Mouse (Mus musculus): ENCODE results near the gene Aqp9.

The Aqp9 gene

DNA sequence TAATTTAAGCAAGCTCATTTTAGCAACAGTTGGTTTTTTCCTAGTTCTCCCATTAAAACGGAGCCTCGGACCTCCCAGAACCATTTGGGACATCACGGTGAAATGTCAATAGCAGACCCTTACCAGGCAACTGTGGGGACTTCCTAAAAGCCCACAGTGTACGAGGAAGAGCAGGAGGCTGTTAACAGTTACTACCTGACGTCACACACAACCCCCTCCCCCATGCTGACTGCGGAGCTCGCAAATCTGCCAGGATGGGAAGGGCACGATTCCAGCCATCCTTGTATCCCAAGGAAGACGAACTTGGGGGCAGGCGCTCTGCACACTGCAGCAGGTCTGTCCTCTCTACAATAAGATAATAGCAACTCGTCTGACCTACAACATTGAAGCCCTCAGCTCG lies at the start of gene Aqp9:
Aqp9 (minus strand) TSS at position 172 of the 400 bp plus-strand sequence.
- DNase-seq (ENCODE audit: low read depth, low spot score), result no peak

DNA sequence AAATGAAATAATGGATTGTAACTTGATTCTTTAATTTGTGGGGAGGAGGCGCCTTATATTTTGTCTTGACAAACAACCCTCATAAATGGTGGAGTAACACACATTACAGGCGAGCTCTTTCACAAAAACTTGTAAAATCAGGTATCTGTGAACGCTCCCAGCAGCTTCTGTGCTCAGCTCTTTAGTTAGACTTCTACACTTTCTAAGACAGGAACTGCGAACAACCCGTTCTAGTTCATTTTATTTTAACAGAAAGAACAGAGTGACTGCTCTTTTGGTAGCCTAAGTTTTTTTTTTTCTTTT lies 49.3 kb upstream of the Aqp9 start:
- no peak for DNase-seq (ENCODE audit: low read depth, low spot score)

DNA sequence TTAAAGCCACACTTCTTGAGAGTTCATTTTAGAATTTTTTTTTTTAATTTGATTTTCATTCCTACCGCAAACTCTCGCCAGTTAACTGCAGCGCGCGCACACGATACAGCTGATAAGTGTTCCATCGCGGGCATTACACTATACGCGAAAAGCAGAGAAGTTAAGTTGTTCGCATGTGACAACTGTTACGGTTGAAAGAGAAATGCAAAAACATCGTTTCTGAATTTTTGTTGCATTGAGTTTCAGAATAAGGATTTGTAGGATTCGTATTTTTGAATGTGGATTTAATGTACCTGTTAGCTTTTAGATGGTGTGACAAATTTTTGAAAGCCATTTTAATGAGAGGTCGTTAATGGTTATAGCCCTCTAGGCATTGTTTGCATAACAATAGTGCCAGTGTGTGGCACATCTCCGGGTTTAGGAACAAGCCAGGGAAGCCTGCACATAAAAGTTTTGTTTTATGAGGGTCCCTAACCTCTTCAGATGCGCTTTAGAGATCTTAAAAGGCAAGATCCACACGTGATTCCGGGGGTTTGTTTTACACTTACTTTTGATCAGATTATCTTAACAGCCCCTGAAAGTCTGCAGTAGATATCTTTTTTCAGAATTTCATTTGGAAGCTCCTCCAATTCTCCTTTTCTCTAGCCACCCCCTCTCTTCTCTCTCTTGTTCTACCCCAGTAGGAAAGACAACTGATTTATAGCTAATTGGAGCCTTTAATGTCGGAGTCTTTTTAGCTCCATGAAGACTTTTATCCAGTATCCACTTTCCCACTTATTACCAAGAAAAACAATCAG lies 48.7 kb upstream of the Aqp9 start:
- no peak for DNase-seq (ENCODE audit: low read depth, low spot score)

DNA sequence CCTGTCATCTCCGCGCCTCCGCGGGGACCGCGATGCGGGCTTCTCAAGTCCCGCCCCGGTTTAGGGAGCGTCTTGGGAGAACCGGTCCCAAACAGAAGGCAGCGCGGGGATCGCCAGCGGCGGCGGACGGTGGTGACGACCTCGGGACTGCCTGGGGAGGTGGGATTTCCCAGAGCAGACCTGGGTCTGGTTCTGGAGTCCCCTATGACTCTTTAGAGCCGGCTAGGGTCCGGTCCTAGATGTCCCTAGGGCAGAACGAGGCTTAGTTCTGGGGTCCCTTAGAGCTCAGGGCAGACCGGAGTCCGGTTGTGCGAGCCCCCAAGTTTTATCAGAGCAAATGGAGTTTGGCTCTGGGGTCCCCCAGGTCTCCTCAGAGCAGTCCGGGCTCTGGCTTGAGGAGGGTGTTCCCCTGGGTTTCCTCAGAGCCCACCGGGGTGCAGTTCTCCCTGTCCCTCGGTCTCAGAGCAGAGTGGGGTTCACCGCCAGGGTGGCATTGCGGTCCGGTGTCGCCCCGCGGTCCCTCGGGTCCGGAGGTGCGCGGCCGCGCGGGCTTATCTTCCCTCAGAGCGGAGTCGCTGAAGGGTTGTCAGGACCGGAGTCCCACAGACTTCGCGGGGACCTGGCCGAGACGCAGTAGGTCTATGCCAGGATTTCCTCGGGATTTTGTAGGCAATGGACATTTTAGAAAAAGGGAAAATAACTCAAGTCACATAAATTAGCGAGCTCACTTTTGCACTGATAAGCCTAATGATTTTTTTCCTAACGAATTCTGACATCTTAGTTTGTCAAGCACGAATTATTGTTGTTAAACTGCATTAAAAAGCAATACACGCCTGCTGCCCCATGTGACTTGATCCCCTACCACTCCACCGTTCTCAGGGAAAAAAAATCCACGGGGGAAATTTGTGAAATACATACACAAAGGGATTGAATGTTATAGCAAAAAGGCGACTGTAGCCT lies 47.8 kb upstream of the Aqp9 start:
- DNase-seq (ENCODE audit: low read depth, low spot score), result no peak

DNA sequence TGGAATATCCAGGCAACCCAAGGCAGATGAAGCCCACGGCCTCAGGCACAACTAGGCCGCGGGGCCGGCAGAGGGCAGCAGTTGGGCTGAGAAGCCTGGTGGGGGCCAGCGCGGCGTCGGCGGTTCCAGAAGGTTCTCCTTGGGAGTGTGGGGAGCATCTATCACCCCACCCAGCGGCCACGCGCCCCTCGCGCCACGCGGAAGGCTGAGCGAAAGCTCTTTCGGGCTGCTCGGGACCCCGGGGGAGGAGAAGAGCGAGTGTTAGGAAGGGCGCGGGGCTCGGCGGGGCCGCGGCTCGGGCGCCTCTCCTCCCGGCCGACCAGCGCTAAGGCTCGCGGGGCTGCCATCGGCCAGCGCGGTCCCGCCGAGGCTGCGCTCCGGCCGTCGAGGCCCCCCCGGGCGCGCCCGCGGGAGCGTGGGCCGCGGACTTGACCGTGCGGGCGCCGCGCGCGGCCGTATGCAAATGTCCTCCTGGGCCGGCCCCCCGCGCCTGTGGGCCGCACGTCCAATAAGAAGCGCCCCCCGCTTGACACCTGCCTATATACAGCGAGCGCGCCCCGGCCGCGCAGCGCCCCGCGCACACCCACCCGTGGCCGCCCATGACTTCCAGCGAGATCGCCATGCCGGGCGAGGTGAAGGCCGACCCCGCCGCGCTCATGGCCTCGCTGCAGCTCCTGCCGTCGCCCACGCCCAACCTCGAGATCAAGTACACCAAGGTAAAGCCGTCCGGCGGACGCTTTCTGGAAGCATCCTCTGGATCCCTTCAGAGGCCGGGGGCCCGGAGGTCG lies 47.0 kb upstream of the Aqp9 start, which contains the start of gene Aldh1a2:
Aldh1a2 (plus strand) TSS at position 542 of the 788 bp plus-strand sequence.
- DNase-seq (ENCODE audit: low read depth, low spot score), result no peak

DNA sequence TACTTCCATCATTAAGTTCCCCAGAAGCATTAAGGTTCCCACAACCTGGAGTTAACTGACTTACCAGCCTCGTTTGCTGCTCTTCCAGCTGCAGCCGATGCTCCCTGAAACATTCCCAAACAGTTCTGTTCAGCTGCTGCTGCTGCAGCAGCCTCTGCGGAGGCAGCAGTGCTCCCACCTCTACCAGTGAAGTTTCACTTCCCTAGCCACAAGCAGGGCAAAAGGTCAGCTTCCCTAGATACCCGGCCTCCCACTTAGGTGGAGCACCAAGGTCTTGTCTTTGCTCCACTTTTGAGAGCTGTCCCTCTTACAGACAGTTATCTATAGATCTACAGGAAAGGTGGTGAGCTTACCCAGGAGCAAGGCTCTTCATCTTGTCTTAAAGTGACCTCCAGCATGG lies 45.2 kb upstream of the Aqp9 start:
- peak; percentile 60 for DNase-seq (ENCODE audit: low read depth, low spot score)

DNA sequence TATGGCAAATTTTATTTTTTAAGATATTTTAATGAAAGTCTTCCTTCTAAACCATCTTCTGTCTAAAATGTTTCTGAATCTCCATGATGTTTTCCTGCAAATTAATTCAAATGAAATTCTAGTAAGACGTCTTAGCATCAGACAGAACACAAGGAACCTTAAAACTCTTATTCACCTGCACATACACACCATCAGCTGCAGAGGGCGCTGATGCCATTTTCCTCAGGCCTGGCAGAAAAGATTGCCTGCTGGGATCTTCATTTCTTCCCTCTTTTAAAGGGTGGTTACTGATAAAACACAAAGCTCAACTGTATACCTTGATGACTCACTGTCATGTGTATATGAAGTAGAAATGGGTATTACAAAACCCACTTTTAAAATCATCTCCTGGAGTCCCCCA lies 42.4 kb upstream of the Aqp9 start:
- peak; percentile 55 for DNase-seq (ENCODE audit: low read depth, low spot score)

DNA sequence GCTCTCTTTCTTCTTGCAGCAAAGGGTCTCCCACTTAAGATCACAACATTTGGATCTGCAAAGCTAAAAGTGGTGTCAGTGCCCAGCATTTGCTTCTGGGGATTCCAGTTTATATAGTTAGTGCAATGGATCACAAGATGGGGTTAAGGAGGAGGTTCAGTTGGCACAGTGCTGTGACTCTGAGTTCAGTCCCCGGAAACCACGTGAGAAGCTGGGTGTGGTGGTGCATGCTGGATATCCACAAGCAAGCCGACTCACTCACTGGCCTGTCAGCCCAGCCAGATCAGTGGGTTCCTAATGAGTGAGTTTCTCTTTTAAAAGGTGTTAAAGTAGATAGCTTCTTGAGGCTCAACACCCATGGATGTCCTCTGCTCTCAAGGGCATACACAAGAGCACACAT lies 40.8 kb upstream of the Aqp9 start:
- no peak for DNase-seq (ENCODE audit: low read depth, low spot score)

DNA sequence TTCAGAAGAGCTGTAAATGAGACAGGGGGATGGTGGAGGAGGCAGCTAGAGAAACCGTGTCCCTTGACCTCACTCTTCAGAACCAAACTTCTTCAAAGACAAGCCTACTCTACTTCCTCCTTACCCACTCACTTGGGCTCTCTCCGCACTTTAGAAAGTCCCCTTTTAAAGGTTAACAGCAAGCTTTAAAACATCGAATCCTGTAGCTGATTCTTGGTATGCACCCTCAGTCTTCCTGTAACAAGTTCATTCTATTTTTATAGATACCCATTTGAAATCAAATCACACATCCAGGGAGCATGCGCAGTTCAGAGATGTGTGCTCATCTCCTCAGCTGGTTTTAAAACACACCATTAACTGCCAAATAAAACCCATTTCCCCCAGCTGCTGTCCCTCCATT lies 33.8 kb upstream of the Aqp9 start:
- DNase-seq (ENCODE audit: low read depth, low spot score), result no peak

DNA sequence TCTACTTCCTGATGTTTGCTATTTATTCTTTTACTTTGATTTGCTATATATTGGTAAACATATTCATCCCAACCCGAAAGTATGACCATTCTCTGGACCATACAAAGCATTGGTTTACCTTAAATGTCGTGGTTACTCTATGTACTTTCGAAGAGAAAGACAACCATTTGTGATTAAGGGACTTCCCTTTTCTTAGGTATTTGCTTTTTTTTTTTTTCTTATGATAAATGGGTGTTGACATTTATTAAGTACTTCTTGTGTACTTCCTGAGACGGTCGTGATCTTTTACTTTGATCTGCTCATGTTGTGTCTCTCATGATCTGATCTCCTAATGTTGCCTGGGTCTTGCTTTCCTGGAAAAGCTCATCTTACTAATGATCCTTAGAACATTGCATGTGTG lies 30.3 kb upstream of the Aqp9 start:
- no peak for DNase-seq (ENCODE audit: low read depth, low spot score)

DNA sequence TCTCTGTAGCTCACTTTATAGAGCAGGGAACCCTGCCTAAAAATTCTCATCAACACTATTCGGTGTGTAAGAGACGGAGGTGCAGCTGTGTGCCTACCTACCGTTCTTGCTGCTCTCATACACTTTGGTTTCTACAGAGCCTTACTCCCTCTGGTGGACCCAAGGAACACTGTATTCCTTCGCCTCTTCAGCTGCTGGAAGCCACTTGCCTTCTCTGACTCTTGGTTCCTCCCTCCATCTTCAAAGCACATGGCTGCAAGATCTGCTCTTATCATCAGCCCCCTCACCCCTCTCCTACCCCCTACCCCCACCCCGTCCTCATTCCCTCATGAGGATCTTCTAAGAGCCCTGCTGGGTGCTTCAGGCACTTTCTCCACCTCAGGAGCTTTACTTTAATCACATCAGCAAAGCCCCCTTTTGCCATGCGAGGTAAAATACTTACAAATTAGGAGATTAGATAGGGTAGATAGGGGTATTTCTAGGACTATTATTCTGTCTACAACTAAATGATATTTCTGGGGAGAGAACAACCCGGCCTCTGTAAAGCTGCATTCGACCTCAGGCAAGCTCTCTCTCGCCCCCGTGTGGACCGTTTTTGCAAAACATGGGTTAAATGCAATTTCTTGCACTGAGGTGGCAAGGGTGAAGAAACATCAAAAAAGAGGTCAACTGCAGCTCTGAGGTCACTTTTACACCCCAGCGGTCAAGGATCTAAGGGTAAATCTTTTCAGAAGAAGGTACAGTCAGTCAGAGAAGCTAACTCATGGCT lies 20.3 kb upstream of the Aqp9 start:
- DNase-seq (ENCODE audit: low read depth, low spot score), result peak; percentile 71

DNA sequence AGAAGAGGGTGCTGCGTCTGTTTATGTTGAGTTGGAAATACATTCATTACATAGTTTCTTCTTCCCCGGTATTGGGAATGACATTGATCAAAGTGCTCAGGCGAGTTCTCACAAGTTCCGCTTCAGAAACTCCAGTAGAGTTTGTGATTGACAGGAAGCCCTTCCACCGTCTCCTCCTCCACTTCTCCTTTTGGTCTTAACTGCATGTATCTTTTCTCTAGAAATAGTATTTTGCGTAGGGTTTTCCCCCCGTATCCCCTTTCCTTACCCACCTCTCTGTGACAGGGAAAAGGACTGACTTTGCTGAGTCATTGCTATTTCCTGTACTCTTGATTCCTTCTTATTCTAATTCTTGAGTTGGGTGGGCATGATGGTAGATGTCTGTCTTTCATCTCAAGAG lies 18.9 kb upstream of the Aqp9 start:
- peak; percentile 6 for DNase-seq (ENCODE audit: low read depth, low spot score)

DNA sequence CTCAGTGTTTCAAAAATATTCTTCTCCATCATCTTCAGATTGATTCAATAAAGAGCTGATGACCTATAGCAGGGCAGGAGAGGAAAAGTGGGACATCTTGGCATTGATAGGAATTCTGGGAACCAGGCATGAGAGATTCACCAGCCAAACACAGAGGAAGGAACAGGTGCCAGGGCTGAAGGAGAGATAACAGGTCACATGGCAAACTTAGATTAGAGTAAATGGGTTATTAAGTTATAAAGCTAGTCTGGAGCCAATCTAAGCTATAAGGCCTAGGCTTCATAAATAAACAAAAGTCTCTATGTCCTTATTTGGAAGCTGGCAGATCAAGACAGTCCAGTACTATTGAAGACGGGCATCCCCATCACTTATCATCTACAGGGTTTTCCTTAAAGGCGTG lies 17.3 kb upstream of the Aqp9 start:
- no peak for DNase-seq (ENCODE audit: low read depth, low spot score)

DNA sequence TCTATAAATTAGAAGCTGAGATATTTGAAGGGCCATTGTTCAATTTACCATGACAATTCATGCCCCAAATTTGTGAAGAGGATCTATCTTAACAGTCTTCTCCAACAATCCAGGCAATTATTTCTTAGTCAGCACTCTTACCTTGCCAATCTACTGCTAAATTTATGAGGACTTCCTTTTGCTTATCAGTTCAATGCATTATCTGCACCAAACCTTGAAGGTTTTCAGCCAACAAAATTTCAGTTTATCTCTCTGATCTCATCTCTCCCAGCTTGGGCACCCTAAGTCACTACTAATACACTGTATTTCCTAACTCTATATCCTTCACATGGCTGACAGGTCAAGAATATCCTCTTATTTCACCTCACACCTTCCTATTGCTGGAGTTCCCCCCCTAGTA lies 16.8 kb upstream of the Aqp9 start:
- DNase-seq (ENCODE audit: low read depth, low spot score), result no peak

DNA sequence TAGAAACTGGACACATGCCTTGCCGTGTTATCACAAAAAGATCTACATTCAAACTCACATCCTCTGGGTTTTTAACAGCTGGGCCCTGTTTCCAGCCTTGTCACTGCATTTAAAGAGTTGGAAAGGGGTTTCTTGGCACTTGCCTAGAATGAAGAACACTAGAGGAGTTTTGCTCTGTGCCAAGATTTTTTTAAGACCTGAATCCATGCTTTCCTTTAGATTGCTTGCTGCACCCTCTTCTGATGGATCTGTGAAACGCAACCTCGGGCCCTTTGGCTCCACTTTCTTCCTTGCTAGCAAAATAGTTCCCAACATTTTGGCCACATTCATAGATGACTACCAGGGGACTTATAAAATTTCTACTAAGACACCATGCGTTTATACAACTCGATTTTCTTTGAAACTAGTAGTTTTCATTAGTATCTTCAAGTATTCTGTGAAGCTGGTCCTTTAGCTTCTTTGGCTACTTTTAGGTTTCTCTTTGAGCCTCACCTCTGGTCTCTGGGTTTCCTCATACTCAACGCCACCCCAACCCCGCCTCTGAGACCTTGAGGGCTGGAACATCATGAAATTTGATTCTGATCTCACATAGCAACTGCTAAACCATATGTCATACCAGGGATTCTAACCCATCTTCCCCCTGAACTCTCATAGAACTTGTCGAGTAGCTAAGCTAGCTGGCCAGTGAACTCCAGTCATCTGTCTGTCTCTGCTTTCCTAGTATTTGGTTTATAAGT lies 11.7 kb upstream of the Aqp9 start:
- DNase-seq (ENCODE audit: low read depth, low spot score), result no peak

DNA sequence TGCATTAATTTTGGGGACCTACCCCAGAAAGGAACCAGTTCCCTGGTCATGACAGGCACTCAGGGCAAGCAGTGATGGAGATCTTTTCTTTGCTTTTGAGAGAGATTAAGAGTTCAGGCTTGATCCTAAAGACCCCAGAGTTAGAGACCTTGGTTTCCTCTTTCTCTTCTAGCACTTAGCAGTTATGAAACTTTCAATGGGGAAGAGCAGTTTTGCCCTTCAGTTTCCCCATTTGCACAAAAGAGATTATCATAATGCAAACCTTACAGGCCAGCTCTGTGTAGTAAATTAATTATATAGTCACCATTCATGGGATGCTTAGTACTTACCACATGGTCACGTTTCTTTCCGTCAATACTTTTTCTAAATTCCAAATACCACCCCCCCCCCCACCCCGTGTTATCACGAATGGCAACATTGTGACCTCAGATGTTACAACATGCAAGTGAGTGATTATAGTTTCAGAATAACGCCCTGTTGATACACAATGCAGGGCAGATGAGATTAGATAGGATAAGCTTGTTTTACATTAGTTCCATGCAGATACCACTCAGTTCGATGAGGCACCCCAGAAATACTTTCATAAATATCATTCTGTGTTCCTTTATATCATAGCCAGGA lies 10.9 kb upstream of the Aqp9 start:
- DNase-seq (ENCODE audit: low read depth, low spot score), result peak; percentile 36

DNA sequence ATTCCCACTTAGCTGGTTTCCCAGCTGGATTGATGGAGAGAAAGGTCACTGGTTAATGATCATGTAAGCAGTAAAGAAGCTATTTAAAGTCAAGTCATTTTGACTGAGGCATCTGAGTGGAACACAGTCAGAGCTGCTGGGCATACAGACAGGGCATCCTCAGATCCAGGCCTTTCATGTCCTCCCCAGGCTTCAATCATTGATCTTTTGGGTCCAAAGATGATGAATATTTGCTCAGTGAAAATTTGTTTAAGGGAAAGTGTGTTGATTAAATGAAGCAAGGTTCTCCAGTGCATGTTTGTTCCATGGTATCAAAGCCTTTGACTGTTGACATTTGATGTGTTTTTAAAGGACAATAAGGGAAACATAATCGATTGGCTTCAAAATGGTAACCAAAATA lies 7.2 kb upstream of the Aqp9 start:
- DNase-seq (ENCODE audit: low read depth, low spot score), result no peak

DNA sequence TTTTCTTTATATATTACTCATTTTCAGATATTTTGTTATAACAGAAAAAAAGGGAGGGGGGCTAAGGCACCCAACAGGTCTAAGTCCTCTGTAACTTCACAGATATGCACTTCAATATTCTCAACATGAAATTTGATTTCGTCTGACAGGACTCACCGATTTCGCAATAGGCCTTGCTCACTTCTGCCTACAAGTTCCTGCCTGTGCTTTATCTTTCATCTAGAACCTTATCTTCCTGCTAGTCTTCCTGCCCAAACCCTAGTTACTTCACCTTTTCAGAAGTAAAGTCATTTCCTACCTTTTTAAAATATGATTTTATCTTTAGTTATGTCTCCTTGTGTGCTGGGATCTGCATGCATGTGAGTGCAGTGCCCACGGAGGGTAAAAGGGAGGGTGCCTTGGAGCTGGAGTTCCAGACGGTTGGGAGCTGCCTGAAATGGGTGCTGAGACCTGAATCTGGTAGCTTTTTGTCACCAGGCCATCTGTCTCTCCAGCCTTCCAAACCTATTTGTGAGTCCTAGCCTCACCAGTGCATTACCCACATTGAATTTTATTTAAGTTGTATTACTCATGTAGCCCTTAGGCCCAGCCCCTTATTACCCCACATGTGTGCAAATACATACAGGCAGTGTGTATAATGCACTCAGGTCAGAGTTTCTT lies 6.0 kb upstream of the Aqp9 start:
- DNase-seq (ENCODE audit: low read depth, low spot score), result no peak

DNA sequence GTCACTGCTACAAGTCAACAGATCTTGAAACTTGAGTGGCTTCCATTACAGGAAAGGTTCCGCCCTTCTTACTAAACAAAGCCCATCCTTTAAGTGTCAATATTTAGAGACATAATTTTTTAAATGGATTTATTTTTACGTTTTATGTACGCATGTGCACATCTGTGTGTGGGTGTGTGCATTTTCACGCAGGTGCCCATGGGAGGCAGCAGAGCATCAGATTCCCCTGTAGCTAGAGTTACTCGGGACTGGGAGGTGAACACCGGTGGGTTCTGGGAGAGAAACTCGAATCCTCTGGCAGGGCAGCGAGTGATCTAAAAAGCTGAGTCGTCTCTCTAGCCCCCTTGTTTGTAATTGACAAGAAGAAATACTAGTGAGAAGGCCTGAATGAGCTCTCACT lies 5.1 kb upstream of the Aqp9 start:
- DNase-seq (ENCODE audit: low read depth, low spot score), result peak; percentile 30
